Mouse (Mus musculus) erythroblast, embryonic 14.5 days (primary cell): ENCODE results near the gene Mapk8ip3.

Source experiments
- GATA1 ChIP-seq: IDR thresholded peaks from 2 replicates; pipeline ENCODE4 v1.6.1; 2012; ENCODE audit warnings: low read length, inconsistent platforms, mixed read lengths
- TAL1 ChIP-seq: IDR thresholded peaks from 3 replicates; pipeline ENCODE4 v1.6.1; 2012; ENCODE audit warnings: low read length, inconsistent platforms, mixed read lengths

DNA sequence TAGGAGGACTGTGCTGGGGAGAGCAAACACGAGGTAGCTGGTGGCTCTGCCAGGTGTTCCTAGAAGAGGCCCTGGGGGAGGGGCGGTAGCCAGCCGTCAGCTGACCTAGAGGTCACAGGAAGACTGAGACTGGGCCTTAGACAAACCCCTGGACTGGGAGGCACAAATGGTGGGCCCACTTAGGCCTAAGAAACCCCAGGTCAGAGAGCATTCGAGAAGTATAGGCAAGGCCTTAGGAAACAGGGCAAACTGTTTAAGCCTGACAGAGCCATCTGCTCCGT, 58.7 kb downstream of the Mapk8ip3 start:
- TF ChIP-seq TAL1 (no peak), GATA1 (no peak)
